In the genomic region with DNA sequence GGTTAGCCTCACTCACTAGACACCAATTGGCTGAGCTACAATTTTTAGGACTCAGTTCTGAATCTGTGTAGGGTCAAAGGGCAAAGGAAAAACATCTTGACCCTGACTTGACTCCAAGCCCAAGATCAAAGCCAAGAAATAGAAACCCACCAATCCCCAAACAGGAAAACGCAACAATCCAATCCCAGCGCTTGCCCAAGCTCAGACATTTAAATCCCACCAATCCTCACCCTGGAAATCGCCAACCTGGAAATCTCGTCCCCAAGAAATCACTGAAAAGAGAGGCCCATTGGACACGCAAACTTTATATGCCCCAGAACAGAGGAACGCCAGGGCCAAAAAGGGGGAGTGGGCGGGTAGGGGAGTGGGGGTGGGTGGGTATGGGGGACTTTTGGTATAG, we compare ENCODE assay signal across 8 mouse cellular contexts. TPM values are rescaled to one million over a fixed set of nuclear protein-coding genes. Genes with fewer than 3 reads are reported as not detected.
A peak's percentile ranks its signal among the peaks of the same experiment; 100 is the strongest.
DNase-seq lines count a peak whose midpoint lies in the region; ATAC-seq and TF ChIP-seq lines count a peak whose summit lies in the region.
"Not testable (repeated sequence)": the region's sequence is repeated elsewhere in the genome, so short reads cannot be mapped to it uniquely, and the experiment has no call there.
"Had no signal": no experiment of that assay in that cellular context is flagged by ENCODE, and none has a peak within 500 bp of the region (broad histone marks: within the 10 kb centered on the region; RNA-seq: fewer than 3 reads in every experiment).

No protein-coding gene starts in this region.

- H3K36me3 ChIP-seq in embryonic facial prominence, embryonic 10.5 days (replicated peaks); hindbrain, embryonic 15.5 days; kidney, embryonic 16.5 days (ENCODE audit: insufficient read depth, low read length); limb, embryonic 11.5 days (ENCODE audit: control insufficient read depth, insufficient read depth, low read length); midbrain, embryonic 11.5 days (ENCODE audit: control insufficient read depth, insufficient read depth, low read length); neural tube, embryonic 12.5 days: not testable (repeated sequence)

- H3K9ac ChIP-seq in hindbrain, embryonic 15.5 days; kidney, embryonic 16.5 days (replicated peaks; ENCODE audit: low read length); limb, embryonic 11.5 days (ENCODE audit: low read length); midbrain, embryonic 11.5 days (ENCODE audit: low read length); neural tube, embryonic 12.5 days: not testable (repeated sequence)

- peak; percentile 30 for DNase-seq in brain, embryonic 14.5 days (ENCODE audit: low read depth)
- DNase-seq in embryonic facial prominence, embryonic 10.5 days (ENCODE audit: low spot score) = peak; percentile 37
- peak; percentile 40 for DNase-seq in limb, embryonic 11.5 days (ENCODE audit: low spot score)
- peak; percentile 77 for DNase-seq in midbrain, embryonic 11.5 days (ENCODE audit: low spot score, missing footprints)

- not testable (repeated sequence) for H3K4me3 ChIP-seq in embryonic facial prominence, embryonic 10.5 days; hindbrain, embryonic 15.5 days; kidney, embryonic 16.5 days (ENCODE audit: low read length); limb, embryonic 11.5 days (ENCODE audit: low read depth, low read length); midbrain, embryonic 11.5 days (ENCODE audit: low read depth, low read length); neural tube, embryonic 12.5 days

- TF ChIP-seq POLR2A in brain, embryonic 14.5 days (IDR thresholded peaks at IDR 0.05; ENCODE audit: borderline replicate concordance, extremely low read depth, insufficient read depth, insufficient read length, poor library complexity, severe bottlenecking) = not testable (repeated sequence)

- not testable (repeated sequence) for H3K27me3 ChIP-seq in embryonic facial prominence, embryonic 10.5 days (replicated peaks; ENCODE audit: low read depth, poor library complexity, severe bottlenecking); hindbrain, embryonic 15.5 days; kidney, embryonic 16.5 days (ENCODE audit: insufficient read depth, low read length); limb, embryonic 11.5 days (ENCODE audit: control insufficient read depth, insufficient read depth, low read length); midbrain, embryonic 11.5 days (ENCODE audit: control insufficient read depth, insufficient read depth, low read length); neural tube, embryonic 12.5 days (replicated peaks)

- H3K27ac ChIP-seq in embryonic facial prominence, embryonic 10.5 days (replicated peaks) = peak overlapping the region; percentile 45; the same call in 1 of the 2 replicates
- 0 out of 2 replicates have a peak overlapping the region, but pooled peaks have one; percentile 53 for H3K27ac ChIP-seq in hindbrain, embryonic 15.5 days (replicated peaks)
- 0 out of 2 replicates have a peak overlapping the region, but pooled peaks have one; percentile 34 for H3K27ac ChIP-seq in kidney, embryonic 16.5 days (ENCODE audit: low read length)
- H3K27ac ChIP-seq in limb, embryonic 11.5 days (replicated peaks; ENCODE audit: low read depth, low read length); midbrain, embryonic 11.5 days (ENCODE audit: low read depth, low read length); neural tube, embryonic 12.5 days: not testable (repeated sequence)

- peak overlapping the region; percentile 17; the same call in 1 of the 2 replicates for H3K4me2 ChIP-seq in hindbrain, embryonic 15.5 days
- H3K4me2 ChIP-seq in kidney, embryonic 16.5 days (replicated peaks; ENCODE audit: low read depth, low read length) = 0 out of 2 replicates have a peak overlapping the region, but pooled peaks have one; percentile 4
- H3K4me2 ChIP-seq in limb, embryonic 11.5 days (ENCODE audit: low read depth, severe bottlenecking); midbrain, embryonic 11.5 days: not testable (repeated sequence)
- H3K4me2 ChIP-seq in neural tube, embryonic 12.5 days (replicated peaks) = peak overlapping the region; percentile 24

- peaks cover 17% of the 10 kb centered on the region for H3K4me1 ChIP-seq in embryonic facial prominence, embryonic 10.5 days
- peaks cover 13% of the 10 kb centered on the region for H3K4me1 ChIP-seq in hindbrain, embryonic 15.5 days (replicated peaks)
- peaks cover 28% of the 10 kb centered on the region for H3K4me1 ChIP-seq in kidney, embryonic 16.5 days (ENCODE audit: insufficient read depth, low read length)
- not testable (repeated sequence) for H3K4me1 ChIP-seq in limb, embryonic 11.5 days (ENCODE audit: control insufficient read depth, insufficient read depth, low read length); midbrain, embryonic 11.5 days (ENCODE audit: control insufficient read depth, insufficient read depth, low read length)
- H3K4me1 ChIP-seq in neural tube, embryonic 12.5 days = peaks cover 15% of the 10 kb centered on the region

- ATAC-seq in hindbrain, embryonic 15.5 days (ENCODE audit: low FRiP score, low read depth) = 0 out of 2 replicates have a peak, but pooled peaks have one; percentile 35
- ATAC-seq in kidney, embryonic 16.5 days (ENCODE audit: low FRiP score, low TSS enrichment); limb, embryonic 11.5 days (ENCODE audit: insufficient number of reproducible peaks, low FRiP score, low TSS enrichment, low read depth); midbrain, embryonic 11.5 days (ENCODE audit: low FRiP score): not testable (repeated sequence)
- ATAC-seq in neural tube, embryonic 12.5 days (ENCODE audit: low FRiP score, low read depth) = peak; percentile 59

- 70% methylated on average over 7 of the region's 7 CpGs for WGBS in embryonic facial prominence, embryonic 10.5 days
- 48% methylated on average over 7 of the region's 7 CpGs for WGBS in hindbrain, embryonic 15.5 days
- WGBS in kidney, embryonic 16.5 days = 53% methylated on average over 7 of the region's 7 CpGs
- WGBS in limb, embryonic 11.5 days = 64% methylated on average over 6 of the region's 7 CpGs
- 65% methylated on average over 7 of the region's 7 CpGs for WGBS in midbrain, embryonic 11.5 days
- WGBS in neural tube, embryonic 12.5 days = 39% methylated on average over 7 of the region's 7 CpGs

- not testable (repeated sequence) for TF ChIP-seq CTCF in brain, embryonic 14.5 days (IDR thresholded peaks at IDR 0.05; ENCODE audit: borderline replicate concordance, extremely low read depth, insufficient read depth, insufficient read length)

- H3K9me3 ChIP-seq in embryonic facial prominence, embryonic 10.5 days; hindbrain, embryonic 15.5 days; kidney, embryonic 16.5 days (ENCODE audit: low read length); limb, embryonic 11.5 days (ENCODE audit: control insufficient read depth, low read length); midbrain, embryonic 11.5 days (ENCODE audit: control insufficient read depth, low read length); neural tube, embryonic 12.5 days: not testable (repeated sequence)

RNA-seq across cellular contexts. Expression of gene Tec, which starts 51.3 kb away (rescaled TPM):
- polyA plus RNA-seq in brain, embryonic 14.5 days (2012; rRNA removed) = 2.9 and 3.9 TPM in 2 replicates
- polyA plus RNA-seq in embryonic facial prominence, embryonic 10.5 days (2016; fragmentation: Nextera tagmentation; extraction: Ambion mirVana) = 1.5 and 1.8 TPM in 2 replicates
- 8.3 and 8.8 TPM in 2 replicates for polyA plus RNA-seq in hindbrain, embryonic 15.5 days (2015; fragmentation: Nextera tagmentation; extraction: Ambion mirVana)
- 11.2 and 12.1 TPM in 2 replicates for polyA plus RNA-seq in kidney, embryonic 16.5 days (2015; fragmentation: Nextera tagmentation; extraction: Ambion mirVana)
- 2.3 and 2.5 TPM in 2 replicates for polyA plus RNA-seq in limb, embryonic 11.5 days (2014; fragmentation: Nextera tagmentation; extraction: Ambion mirVana)
- 3.3 and 4.5 TPM in 2 replicates for polyA plus RNA-seq in midbrain, embryonic 11.5 days (2014; fragmentation: Nextera tagmentation; extraction: Ambion mirVana)
- polyA plus RNA-seq in neural tube, embryonic 12.5 days (2016; fragmentation: Nextera tagmentation; extraction: Ambion mirVana) = 7.2 and 7.9 TPM in 2 replicates
- polyA plus RNA-seq: erythroblast, embryonic 14.5 days had no signal
